Mouse (Mus musculus) heart, adult 2 months (tissue): Measurements from ENCODE around the gene Srsf2. TPM values are rescaled to one million over a fixed set of nuclear protein-coding genes. Genes with fewer than 3 reads are reported as not detected.
A peak's percentile ranks its signal among the peaks of the same experiment; 100 is the strongest.

Experiments
- DNase-seq, 2 experiments: peaks; one replicate each; pipeline ENCODE4 v3.0.0; 2021
- H3K27ac ChIP-seq: fragments of 200-600 bp; 2 replicates; pipeline ENCODE4 v1.8.1; 2022
- H3K27me3 ChIP-seq: fragments of 200-500 bp; 2 replicates; pipeline ENCODE4 v1.6.1; 2012; ENCODE audit warnings: mild to moderate bottlenecking, low read length, inconsistent platforms, mixed read lengths; ENCODE audit not compliant: control insufficient read depth, insufficient read depth
- H3K36me3 ChIP-seq: fragments of 200-500 bp; 2 replicates; pipeline ENCODE4 v1.6.1; 2012; ENCODE audit warnings: low read length, inconsistent platforms; ENCODE audit not compliant: control insufficient read depth, insufficient read depth
- H3K4me1 ChIP-seq: fragments of 200-500 bp; 2 replicates; pipeline ENCODE4 v1.6.1; 2011; ENCODE audit warnings: low read length; ENCODE audit not compliant: control insufficient read depth, insufficient read depth
- H3K4me3 ChIP-seq: fragments of 200-600 bp; 2 replicates; pipeline ENCODE4 v1.8.1; 2022
- H3K79me2 ChIP-seq: fragments of 200-500 bp; replicated peaks from 2 replicates; pipeline ENCODE4 v1.6.1; 2012; ENCODE audit warnings: mild to moderate bottlenecking, inconsistent platforms, low read length, moderate library complexity, mixed read lengths; ENCODE audit not compliant: control insufficient read depth, insufficient read depth
- H3K9ac ChIP-seq: fragments of 200-500 bp; 2 replicates; pipeline ENCODE4 v1.6.1; 2012; ENCODE audit warnings: low read depth, mild to moderate bottlenecking, control low read depth, inconsistent platforms, low read length, mixed read lengths
- CTCF ChIP-seq: fragments of 200-600 bp; IDR thresholded peaks from 2 replicates; pipeline ENCODE4 v1.8.1; 2022; ENCODE audit warnings: antibody characterized with exemption, mild to moderate bottlenecking, moderate library complexity
- EP300 ChIP-seq: fragments of 200-500 bp; IDR thresholded peaks from 2 replicates; pipeline ENCODE4 v1.6.1; 2011; ENCODE audit warnings: low read depth, low read length, control low read depth; ENCODE audit not compliant: insufficient read depth
- POLR2A ChIP-seq: fragments of 200-500 bp; IDR thresholded peaks from 2 replicates; pipeline ENCODE4 v1.6.1; 2011; ENCODE audit warnings: mild to moderate bottlenecking, low read depth, low read length, control low read depth; ENCODE audit not compliant: insufficient read depth
- WGBS: fragments of 180-500 bp; shearing (Covaris S2); methylation state at CpG from one replicate; pipeline ENCODE4 v1.1.7; 2018; 5-methylcytosine and 5-hydroxymethylcytosine counted together
- intact Hi-C: fragments of 180-260 bp; cut with DNase I; formaldehyde crosslinking; loops from one replicate; pipeline ENCODE4 v1.15.1; 2025
- polyA plus RNA-seq: library from polyadenylated mRNA; depleted of rRNA; stranded (reverse); fragments of >200 nt; gene quantifications from 2 replicates; pipeline ENCODE4 v1.2.3, GENCODE M21; 2012
- total RNA-seq, 2 experiments: library from RNA; stranded (reverse); gene quantifications; 2 replicates each; pipeline ENCODE4 v1.2.3; 2021

The Srsf2 gene
- total and polyA plus RNA-seq, 3 experiments, result 91.4 to 158 (median 104) TPM

- peak overlapping the region; percentile 91 for H3K27ac ChIP-seq
- 49% methylated on average over 21 of the region's 21 CpGs for WGBS
- no peaks in the 10 kb centered on the region for H3K27me3 ChIP-seq
- H3K9ac ChIP-seq, result no peak overlapping the region
- H3K79me2 ChIP-seq, result no peaks in the 10 kb centered on the region
- no peak overlapping the region for H3K4me3 ChIP-seq
- DNase-seq, result peak; percentile 58 to 62
- intact Hi-C loops, result loop anchor here (10.0 kb wide), 1 partner anchor 318 kb away; the partner anchor contains the start of gene Prpsap1
- peaks cover 22% of the 10 kb centered on the region for H3K4me1 ChIP-seq
- TF ChIP-seq EP300 (0 out of 2 replicates have a peak, but pooled peaks have one; percentile 10), POLR2A (no peak)
- no peaks in the 10 kb centered on the region for H3K36me3 ChIP-seq
Observed at GRCm38 (mm10) chr11:116812793-116813529, 39.9 kb downstream of the Srsf2 start.

- WGBS, result 38% methylated on average over 32 of the region's 32 CpGs
- Histone ChIP-seq H3K79me2 (no peaks in the 10 kb centered on the region), H3K4me1 (peaks cover 22% of the 10 kb centered on the region), H3K27ac (peak overlapping the region; percentile 30), H3K9ac (0 out of 2 replicates have a peak overlapping the region, but pooled peaks have one; percentile 12), H3K4me3 (peak overlapping the region; percentile 39; the same call in 1 of the 2 replicates), H3K36me3 (no peaks in the 10 kb centered on the region), H3K27me3 (no peaks in the 10 kb centered on the region)
- TF ChIP-seq EP300, result no peak
- TF ChIP-seq CTCF, result peak; percentile 15; the same call in 1 of the 2 replicates
- intact Hi-C loops, result loop anchor here (10.0 kb wide), 1 partner anchor 316 kb away; the partner anchor contains the start of gene Prpsap1
- peak; percentile 58 to 59 for DNase-seq
Observed at GRCm38 (mm10) chr11:116810983-116811901, 41.7 kb downstream of the Srsf2 start.

- no peak overlapping the region for H3K9ac ChIP-seq
- WGBS, result 93% methylated on average over 11 of the region's 11 CpGs
- no peaks in the 10 kb centered on the region for H3K79me2 ChIP-seq
- no peak for DNase-seq
- intact Hi-C loops, result loop anchor here (10.0 kb wide), 1 partner anchor 316 kb away; the partner anchor contains the start of gene Prpsap1
- no peaks in the 10 kb centered on the region for H3K36me3 ChIP-seq
- no peak overlapping the region for H3K4me3 ChIP-seq
- no peaks in the 10 kb centered on the region for H3K27me3 ChIP-seq
- H3K27ac ChIP-seq, result no peak overlapping the region
- peaks cover 23% of the 10 kb centered on the region for H3K4me1 ChIP-seq
- TF ChIP-seq EP300 (no peak), POLR2A (no peak), CTCF (no peak)
Observed at GRCm38 (mm10) chr11:116810528-116810927, 42.4 kb downstream of the Srsf2 start.

DNA sequence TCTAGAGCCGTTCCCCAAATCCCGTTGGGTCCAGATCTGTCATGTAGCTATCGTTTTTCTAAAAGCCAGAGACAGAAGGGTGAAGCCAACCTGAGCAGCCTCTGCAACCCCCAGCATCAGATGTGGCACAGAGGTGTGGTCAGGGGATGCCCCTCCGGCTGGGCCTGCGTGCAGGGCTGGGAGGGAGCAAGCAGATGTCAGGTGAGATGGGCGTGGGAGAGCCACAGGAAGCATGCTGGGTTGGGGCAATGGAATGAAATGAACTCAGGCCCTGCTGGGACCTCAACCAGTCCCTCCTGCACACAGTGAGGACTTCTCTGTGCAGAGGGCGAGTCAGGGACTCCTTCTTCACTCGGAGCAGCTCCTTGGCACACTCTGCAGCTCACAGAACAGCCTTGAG lies 43.4 kb downstream of the Srsf2 start:
- intact Hi-C loops, result loop anchor here (5.0 to 10.0 kb wide), 3 partner anchors 57 to 135 kb away; no protein-coding TSS in a partner anchor
- H3K27me3 ChIP-seq, result no peaks in the 10 kb centered on the region
- no peak overlapping the region for H3K9ac ChIP-seq
- H3K27ac ChIP-seq, result no peak overlapping the region
- no peak for DNase-seq
- H3K36me3 ChIP-seq, result no peaks in the 10 kb centered on the region
- peaks cover 18% of the 10 kb centered on the region for H3K4me1 ChIP-seq
- no peak overlapping the region for H3K4me3 ChIP-seq
- H3K79me2 ChIP-seq, result no peaks in the 10 kb centered on the region
- WGBS, result 84% methylated on average over 8 of the region's 8 CpGs
- no peak for TF ChIP-seq EP300
- no peak for TF ChIP-seq POLR2A
- no peak for TF ChIP-seq CTCF

GRCm38 (mm10) chr11:116808811-116809395 lies 44.0 kb downstream of the Srsf2 start:
- intact Hi-C loops, result loop anchor here (1.0 to 10.0 kb wide), 4 partner anchors 57 to 166 kb away; no protein-coding TSS in a partner anchor
- Histone ChIP-seq H3K9ac (no peak overlapping the region), H3K79me2 (no peaks in the 10 kb centered on the region), H3K27me3 (no peaks in the 10 kb centered on the region), H3K4me1 (peaks cover 18% of the 10 kb centered on the region), H3K36me3 (no peaks in the 10 kb centered on the region), H3K4me3 (no peak overlapping the region), H3K27ac (no peak overlapping the region)
- 86% methylated on average over 11 of the region's 11 CpGs for WGBS
- TF ChIP-seq EP300, result no peak
- TF ChIP-seq POLR2A, result no peak
- no peak for DNase-seq
